Mouse (Mus musculus): ENCODE results near the gene Timm44.
A peak's percentile ranks its signal among the peaks of the same experiment; 100 is the strongest.

DNA sequence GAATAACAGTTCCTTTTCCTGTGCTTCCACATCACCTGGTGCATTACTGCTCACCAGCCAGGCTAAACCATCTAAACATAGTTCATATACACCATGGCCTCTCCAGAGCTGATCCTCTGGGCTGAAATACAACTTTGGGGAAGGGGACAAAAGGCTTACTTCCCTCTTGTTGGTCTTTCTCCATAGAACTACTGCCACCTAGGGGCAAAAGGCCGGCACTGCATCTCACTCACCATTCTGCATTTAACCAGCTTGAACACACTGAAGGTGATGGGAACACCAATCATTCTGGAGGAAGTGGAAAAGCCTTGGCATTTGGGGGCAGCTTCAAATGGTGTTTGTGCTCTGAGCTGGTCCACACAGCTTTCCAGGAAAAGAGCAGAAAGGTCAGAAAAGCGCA is 46.8 kb upstream of the Timm44 start:
- TF ChIP-seq CTCF (IDR thresholded peaks at IDR 0.05; ENCODE audit: insufficient read depth, low read length) (peak; percentile 65; the same call in 1 of the 2 replicates), POLR2A (IDR thresholded peaks at IDR 0.05; ENCODE audit: borderline replicate concordance, extremely low read depth, low read depth, low read length) (no peak)

Measured in lung, adult 2 months (tissue).